Mouse (Mus musculus) myocyte (in vitro differentiated cells): ENCODE measurements at regions not wholly inside any gene's neighbourhood (a gene's known extent, or its start where the extent isn't known, plus 50 kb on each side); places are given as distances from the start of the nearest gene placed in this dataset.

ENCODE experiments used
- H3K27me3 ChIP-seq: one replicate; pipeline ENCODE4 v1.6.1; 2011; ENCODE audit not compliant: control insufficient read depth, insufficient read depth, insufficient read length
- H3K36me3 ChIP-seq: one replicate; pipeline ENCODE4 v1.6.1; 2011; ENCODE audit not compliant: control insufficient read depth, insufficient read depth
- H3K4me2 ChIP-seq: one replicate; pipeline ENCODE4 v1.6.1; 2011; ENCODE audit warnings: low read depth, control low read depth
- H3K4me3 ChIP-seq: one replicate; pipeline ENCODE4 v1.5.1; 2011; ENCODE audit warnings: mild to moderate bottlenecking, control low read depth, moderate library complexity
- H3K79me2 ChIP-seq: one replicate; pipeline ENCODE4 v1.6.1; 2011; ENCODE audit not compliant: control insufficient read depth, insufficient read depth
- H3ac ChIP-seq: one replicate; pipeline ENCODE4 v1.6.1; 2011; ENCODE audit not compliant: control insufficient read depth, insufficient read length
- CEBPB ChIP-seq: IDR thresholded peaks from 2 replicates; pipeline ENCODE4 v1.6.1; 2011; ENCODE audit warnings: mild to moderate bottlenecking, moderate library complexity; ENCODE audit not compliant: poor library complexity, insufficient read depth, severe bottlenecking
- E2F4 ChIP-seq: IDR thresholded peaks from one replicate; pipeline ENCODE4 v1.6.1; 2011; ENCODE audit warnings: mild to moderate bottlenecking, control low read depth, moderate library complexity; ENCODE audit not compliant: insufficient read depth
- MAX ChIP-seq: IDR thresholded peaks from one replicate; pipeline ENCODE4 v1.6.1; 2011; ENCODE audit warnings: low read depth, mild to moderate bottlenecking, control low read depth
- MYOD1 ChIP-seq, 3 experiments: IDR thresholded peaks; one replicate each; pipeline ENCODE4 v1.6.1; 2011; ENCODE audit warnings: control low read depth in 2 of 3, low read depth in 2 of 3, mild to moderate bottlenecking in 2 of 3, moderate library complexity in 1 of 3; ENCODE audit not compliant: insufficient read length in 2 of 3, control insufficient read depth in 1 of 3
- MYOG ChIP-seq, 3 experiments: IDR thresholded peaks; one replicate each; pipeline ENCODE4 v1.6.1; 2011; ENCODE audit warnings: control low read depth in 2 of 3, low read depth in 2 of 3, mild to moderate bottlenecking in 2 of 3; ENCODE audit not compliant: insufficient read length in 2 of 3, control insufficient read depth in 1 of 3, insufficient read depth in 1 of 3
- POLR2A ChIP-seq: IDR thresholded peaks from one replicate; pipeline ENCODE4 v1.6.1; 2011; ENCODE audit warnings: low read depth, mild to moderate bottlenecking, control low read depth, moderate library complexity; ENCODE audit not compliant: insufficient read length
- POLR2AphosphoS2 ChIP-seq: IDR thresholded peaks from one replicate; pipeline ENCODE4 v1.6.1; 2011; ENCODE audit warnings: low read depth, control low read depth; ENCODE audit not compliant: insufficient read length
- REST ChIP-seq: IDR thresholded peaks from one replicate; pipeline ENCODE4 v1.6.1; 2011; ENCODE audit warnings: mild to moderate bottlenecking, control low read depth, moderate library complexity; ENCODE audit not compliant: insufficient read depth, insufficient read length
- SRF ChIP-seq: IDR thresholded peaks from one replicate; pipeline ENCODE4 v1.6.1; 2011; ENCODE audit warnings: low read depth; ENCODE audit not compliant: control insufficient read depth, insufficient read length
- TCF12 ChIP-seq: IDR thresholded peaks from one replicate; pipeline ENCODE4 v1.6.1; 2011; ENCODE audit warnings: mild to moderate bottlenecking, control low read depth; ENCODE audit not compliant: poor library complexity, insufficient read depth, severe bottlenecking
- TCF3 ChIP-seq: IDR thresholded peaks from one replicate; pipeline ENCODE4 v1.6.1; 2011; ENCODE audit warnings: low read depth, control low read depth; ENCODE audit not compliant: insufficient read length
- USF1 ChIP-seq: IDR thresholded peaks from one replicate; pipeline ENCODE4 v1.6.1; 2011; ENCODE audit warnings: low read depth, mild to moderate bottlenecking, control low read depth, moderate library complexity

DNA sequence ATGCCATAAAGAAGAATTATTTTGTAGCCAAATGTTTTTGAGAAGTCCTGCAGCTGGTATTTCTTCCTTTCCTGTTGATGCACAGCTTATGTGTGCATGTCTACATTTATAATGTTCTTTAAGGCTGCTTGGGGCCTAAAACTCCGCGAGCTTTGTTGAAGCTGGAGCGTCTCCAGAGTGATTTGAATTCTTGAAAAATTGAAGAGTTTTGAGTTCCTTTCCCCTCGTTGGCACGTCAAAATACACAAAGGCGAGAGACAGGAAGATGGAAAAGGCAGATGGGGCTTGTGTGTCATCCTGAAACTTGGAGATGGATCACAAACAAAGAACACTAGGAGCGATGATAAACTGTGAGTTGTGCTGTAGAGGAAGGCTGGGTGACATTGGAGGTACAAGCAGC, 246.2 kb upstream of the Eef2kmt start:
- Histone ChIP-seq H3K79me2 (no peaks in the 10 kb centered on the region), H3K36me3 (no peaks in the 10 kb centered on the region), H3ac (no peak overlapping the region), H3K4me2 (no peak overlapping the region), H3K4me3 (no peak overlapping the region), H3K27me3 (no peaks in the 10 kb centered on the region)
- TF ChIP-seq MYOG (IDR thresholded peaks at IDR 0.05; ENCODE audit: control insufficient read depth in 1 of 3, insufficient read depth in 1 of 3, insufficient read length in 2 of 3, low read depth in 2 of 3), result no peak
- no peak for TF ChIP-seq POLR2AphosphoS2
- TF ChIP-seq TCF3, result no peak
- no peak for TF ChIP-seq CEBPB
- TF ChIP-seq POLR2A, result no peak
- TF ChIP-seq TCF12, result no peak
- TF ChIP-seq E2F4, result no peak
- TF ChIP-seq MYOD1 (IDR thresholded peaks at IDR 0.05; ENCODE audit: control insufficient read depth in 1 of 3, insufficient read length in 2 of 3, low read depth in 2 of 3), result no peak
- TF ChIP-seq REST, result no peak
- no peak for TF ChIP-seq MAX
- TF ChIP-seq USF1, result no peak
- no peak for TF ChIP-seq SRF

DNA sequence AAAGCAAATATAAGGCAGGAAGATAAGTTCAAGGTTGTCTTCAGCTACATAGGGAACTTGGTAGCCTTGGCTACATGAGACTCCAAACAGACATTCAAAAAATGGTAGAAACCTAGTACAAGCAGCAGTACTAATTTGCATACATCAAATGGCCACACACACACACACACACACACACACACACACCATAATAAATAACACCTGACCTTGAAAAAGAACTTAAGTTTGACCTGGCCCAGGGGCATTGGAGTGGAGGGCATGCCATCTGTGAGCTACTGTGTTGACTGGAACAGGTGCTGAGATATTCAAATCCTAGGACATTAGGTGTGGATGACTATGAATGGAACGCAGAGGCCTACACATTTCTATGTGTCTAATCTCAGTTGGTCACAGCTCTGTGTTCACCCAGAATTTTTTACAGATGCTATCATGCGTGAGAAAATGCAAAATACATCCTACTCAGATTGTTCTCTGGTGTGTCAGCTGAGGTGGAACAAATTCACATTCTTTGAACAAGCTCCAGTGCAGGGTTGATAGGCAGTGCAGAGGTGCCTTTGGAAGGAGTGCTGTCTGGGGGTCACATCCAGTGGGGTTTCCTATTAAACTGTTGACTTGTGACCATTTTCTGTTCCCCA, 240.4 kb upstream of the Eef2kmt start:
- H3K27me3 ChIP-seq, result no peaks in the 10 kb centered on the region
- H3ac ChIP-seq, result no peak overlapping the region
- no peak overlapping the region for H3K4me3 ChIP-seq
- no peak for TF ChIP-seq POLR2AphosphoS2
- no peak for TF ChIP-seq MAX
- TF ChIP-seq MYOD1 (IDR thresholded peaks at IDR 0.05; ENCODE audit: control insufficient read depth in 1 of 3, insufficient read length in 2 of 3, low read depth in 2 of 3), result no peak
- no peak for TF ChIP-seq POLR2A
- no peak for TF ChIP-seq TCF12
- no peak for TF ChIP-seq SRF
- TF ChIP-seq USF1, result no peak
- no peak for TF ChIP-seq E2F4
- TF ChIP-seq REST, result no peak
- no peak for TF ChIP-seq MYOG (IDR thresholded peaks at IDR 0.05; ENCODE audit: control insufficient read depth in 1 of 3, insufficient read depth in 1 of 3, insufficient read length in 2 of 3, low read depth in 2 of 3)
- TF ChIP-seq CEBPB, result no peak
- TF ChIP-seq TCF3, result no peak
- no peaks in the 10 kb centered on the region for H3K36me3 ChIP-seq
- H3K79me2 ChIP-seq, result no peaks in the 10 kb centered on the region
- no peak overlapping the region for H3K4me2 ChIP-seq

DNA sequence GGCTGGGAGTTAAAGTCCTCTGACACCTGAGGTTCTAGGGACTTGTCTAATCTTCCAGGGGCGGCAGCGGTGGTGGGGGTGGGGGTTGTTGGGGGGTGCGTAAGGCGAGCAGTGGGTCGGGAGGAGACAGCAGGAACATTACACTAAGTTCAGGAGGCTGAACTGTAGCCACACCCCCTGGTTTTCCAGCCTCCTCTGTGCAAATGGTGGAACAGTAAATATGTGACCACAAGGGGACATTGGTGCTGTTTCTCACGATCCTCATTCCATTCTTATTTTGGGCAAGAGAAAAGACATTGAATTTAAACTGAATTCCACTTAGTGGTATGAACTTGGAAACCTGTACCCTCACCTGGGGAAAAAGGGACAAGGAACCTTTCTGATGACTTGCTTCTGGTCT, 237.6 kb upstream of the Eef2kmt start:
- H3ac ChIP-seq, result no peak overlapping the region
- H3K79me2 ChIP-seq, result no peaks in the 10 kb centered on the region
- TF ChIP-seq POLR2AphosphoS2 (no peak), USF1 (no peak), MAX (no peak), CEBPB (no peak), POLR2A (no peak), REST (no peak), E2F4 (no peak), SRF (no peak), MYOD1 (IDR thresholded peaks at IDR 0.05; ENCODE audit: control insufficient read depth in 1 of 3, insufficient read length in 2 of 3, low read depth in 2 of 3) (no peak), TCF3 (no peak)
- H3K27me3 ChIP-seq, result no peaks in the 10 kb centered on the region
- H3K4me2 ChIP-seq, result no peak overlapping the region
- H3K4me3 ChIP-seq, result no peak overlapping the region
- H3K36me3 ChIP-seq, result no peaks in the 10 kb centered on the region

DNA sequence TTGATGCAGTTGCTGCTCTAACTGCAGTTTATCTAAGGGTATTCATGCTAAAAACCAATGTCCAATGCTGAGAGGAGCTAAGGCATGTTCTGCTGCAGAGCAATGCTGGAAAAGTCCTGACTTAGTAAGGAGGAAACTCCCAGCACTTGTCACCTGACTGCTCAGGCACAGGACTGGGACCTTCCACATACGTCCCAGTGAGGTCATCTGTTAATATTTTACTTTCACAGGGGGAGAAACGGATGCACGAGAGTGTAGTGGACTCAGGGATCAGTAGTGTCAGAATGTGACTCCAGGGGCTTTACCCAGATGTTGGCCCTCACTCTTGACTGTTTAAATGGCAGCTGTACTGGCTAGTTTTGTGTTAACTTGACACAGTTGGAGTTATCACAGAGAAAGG, 231.5 kb upstream of the Eef2kmt start:
- Histone ChIP-seq H3K27me3 (no peaks in the 10 kb centered on the region), H3K36me3 (no peaks in the 10 kb centered on the region), H3ac (no peak overlapping the region), H3K4me3 (no peak overlapping the region), H3K79me2 (no peaks in the 10 kb centered on the region), H3K4me2 (no peak overlapping the region)
- no peak for TF ChIP-seq POLR2AphosphoS2
- no peak for TF ChIP-seq SRF
- no peak for TF ChIP-seq E2F4
- no peak for TF ChIP-seq TCF3
- TF ChIP-seq MYOG (IDR thresholded peaks at IDR 0.05; ENCODE audit: control insufficient read depth in 1 of 3, insufficient read depth in 1 of 3, insufficient read length in 2 of 3, low read depth in 2 of 3), result no peak
- TF ChIP-seq POLR2A, result no peak
- TF ChIP-seq MAX, result no peak
- TF ChIP-seq USF1, result no peak
- TF ChIP-seq TCF12, result no peak
- TF ChIP-seq CEBPB, result no peak
- no peak for TF ChIP-seq MYOD1 (IDR thresholded peaks at IDR 0.05; ENCODE audit: control insufficient read depth in 1 of 3, insufficient read length in 2 of 3, low read depth in 2 of 3)
- TF ChIP-seq REST, result no peak

DNA sequence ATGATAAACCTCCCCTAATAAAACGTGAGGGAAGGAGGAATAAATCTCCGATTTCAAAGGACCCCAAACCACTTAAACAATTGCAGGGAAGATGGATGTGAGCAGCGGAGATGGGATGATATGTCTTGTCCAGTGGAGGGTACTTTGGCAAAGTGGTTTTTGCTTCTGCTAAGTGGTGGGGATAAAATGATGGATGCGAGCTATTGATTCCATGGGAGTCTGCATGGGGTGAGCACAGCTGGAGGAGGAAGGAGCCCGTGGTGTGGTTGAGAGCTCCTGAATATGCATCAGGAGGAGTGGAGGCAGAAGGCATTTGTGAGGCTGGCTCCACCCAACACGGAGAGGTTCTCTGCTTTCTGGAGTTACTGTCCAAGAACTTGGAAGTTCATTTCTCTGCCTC, 227.6 kb upstream of the Eef2kmt start:
- H3K79me2 ChIP-seq, result no peaks in the 10 kb centered on the region
- H3K36me3 ChIP-seq, result no peaks in the 10 kb centered on the region
- TF ChIP-seq USF1 (no peak), MYOG (IDR thresholded peaks at IDR 0.05; ENCODE audit: control insufficient read depth in 1 of 3, insufficient read depth in 1 of 3, insufficient read length in 2 of 3, low read depth in 2 of 3) (no peak), CEBPB (no peak), POLR2A (no peak), SRF (no peak), POLR2AphosphoS2 (no peak), E2F4 (no peak), TCF3 (no peak), MYOD1 (IDR thresholded peaks at IDR 0.05; ENCODE audit: control insufficient read depth in 1 of 3, insufficient read length in 2 of 3, low read depth in 2 of 3) (no peak), TCF12 (no peak), MAX (no peak), REST (no peak)
- no peak overlapping the region for H3K4me2 ChIP-seq
- no peak overlapping the region for H3K4me3 ChIP-seq
- H3K27me3 ChIP-seq, result no peaks in the 10 kb centered on the region
- H3ac ChIP-seq, result no peak overlapping the region
